Mouse (Mus musculus): ENCODE data around the gene B4gat1.
"Not testable (repeated sequence)": the region's sequence is repeated elsewhere in the genome, so short reads cannot be mapped to it uniquely, and the experiment has no call there.

Gene B4gat1

DNA sequence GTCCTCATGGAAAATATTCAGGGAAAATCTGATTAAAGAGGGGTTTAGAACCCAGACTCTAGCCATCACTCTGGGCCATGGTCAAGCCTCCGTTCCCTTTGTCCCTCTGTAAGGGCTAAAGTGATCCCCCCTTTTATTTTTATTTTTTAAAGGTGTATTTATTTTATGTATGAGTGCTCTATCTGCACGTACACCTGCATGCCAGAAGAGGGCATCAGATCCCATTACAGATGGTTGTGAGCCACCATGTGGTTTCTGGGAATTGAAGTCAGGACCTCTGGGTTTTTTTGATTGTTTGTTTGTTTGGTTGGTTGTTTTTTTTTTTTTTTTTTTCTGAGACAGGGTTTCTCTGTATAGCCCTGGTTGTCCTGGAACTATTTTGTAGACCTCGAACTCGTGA is 47.9 kb downstream of the B4gat1 start:
- not testable (repeated sequence) for DNase-seq

DNA sequence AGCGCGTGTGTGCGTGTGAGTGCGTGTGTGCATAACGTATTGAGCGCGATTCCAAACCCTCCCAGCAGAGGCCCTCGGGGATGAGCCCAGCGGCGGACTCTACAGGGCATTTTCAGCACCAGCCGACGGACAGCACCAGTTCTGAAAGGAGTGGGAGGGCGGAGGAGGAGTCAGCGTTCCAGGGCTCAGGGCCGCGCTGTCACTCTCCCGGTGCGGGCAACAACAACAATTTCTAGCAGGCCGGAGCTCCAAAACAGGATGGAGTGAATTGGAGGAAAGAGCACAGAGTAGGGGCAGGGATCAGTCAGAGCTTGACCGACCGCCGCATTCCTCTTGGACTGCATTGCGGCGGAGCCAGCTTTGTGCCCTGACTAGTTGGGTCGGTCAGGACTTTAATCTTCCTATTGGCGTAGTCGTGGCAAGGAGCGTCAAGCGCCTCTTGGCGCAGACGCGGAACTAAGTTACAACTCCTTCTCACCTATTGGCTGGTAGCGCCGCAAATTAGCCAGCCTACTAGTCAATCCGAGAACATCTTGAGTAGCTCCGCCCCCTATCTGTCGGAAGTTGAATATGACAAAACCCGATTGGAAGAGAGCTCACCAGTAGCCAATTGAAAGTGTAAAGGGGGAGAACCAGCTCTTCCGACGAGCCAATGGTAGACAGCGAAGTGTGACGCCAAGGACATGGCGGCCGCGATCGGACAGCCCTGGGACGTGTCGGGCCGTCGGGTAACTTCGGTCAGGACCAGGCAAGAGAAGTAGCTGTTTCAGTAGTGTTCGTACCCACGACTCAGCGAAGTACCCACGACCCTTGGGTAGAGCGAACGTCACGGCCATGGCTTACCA is 49.5 kb downstream of the B4gat1 start, which contains the start of gene Yif1a:
Gene Yif1a, plus strand, starts transcription at position 655 of the 845 bp plus-strand sequence.
- peak; percentile 87 for DNase-seq

GRCm38 (mm10) chr19:5089324-5089723 is 50.7 kb downstream of the B4gat1 start:
- DNase-seq: no peak

Measured in right cerebral cortex, postnatal 14 days (tissue).